In genomic region chr13:43485278-43485976, GRCm38 (mm10) we compare ENCODE assay signal across 24 mouse cellular contexts. TPM values are rescaled to one million over a fixed set of nuclear protein-coding genes. Genes with fewer than 3 reads are reported as not detected.
DNase-seq lines count a peak whose midpoint lies in the region; ATAC-seq and TF ChIP-seq lines count a peak whose summit lies in the region.
"Had no signal": no experiment of that assay in that cellular context is flagged by ENCODE, and none has a peak within 500 bp of the region (broad histone marks: within the 10 kb centered on the region; RNA-seq: fewer than 3 reads in every experiment).

No protein-coding gene starts in this region.

- peak; percentile 28 for DNase-seq in heart, adult 11 months
- no peak for DNase-seq in heart, adult 9 months (ENCODE audit: low spot score in 2 of 2)
- no peak for DNase-seq in MEL (ENCODE audit: low read depth, low spot score)
- DNase-seq in adipocyte (ENCODE audit: low spot score), result no peak
- DNase-seq in thymus, postnatal 36 days, result no peak
- DNase-seq in gastrocnemius, adult 2 months, result no peak
- DNase-seq: adrenal gland, adult 8-10 months; adrenal gland, postnatal 36 days; cerebellum, adult 2 months; cerebellum, postnatal 10 days; embryo, embryonic 11 days; gastrocnemius, postnatal 14 days; heart, postnatal 10 days; heart, postnatal 4 days had no signal

- no peak overlapping the region for H3K27ac ChIP-seq in MEL (ENCODE audit: control insufficient read depth, low read depth, low read length)
- no peak overlapping the region for H3K27ac ChIP-seq in gastrocnemius, adult 2 months
- H3K27ac ChIP-seq: embryonic facial prominence, embryonic 15.5 days; forebrain, embryonic 12.5 days; heart, embryonic 10.5 days; hindbrain, embryonic 12.5 days had no signal

- no peak overlapping the region for H3K9ac ChIP-seq in MEL (ENCODE audit: control insufficient read depth, low read depth, low read length, poor library complexity, severe bottlenecking)
- H3K9ac ChIP-seq: embryonic facial prominence, embryonic 15.5 days; forebrain, embryonic 12.5 days; hindbrain, embryonic 12.5 days had no signal

- no peak for TF ChIP-seq CTCF in MEL (IDR thresholded peaks at IDR 0.05 in 2 of 3, conservative IDR thresholded peaks at IDR 0.05 in 1 of 3; ENCODE audit: control insufficient read depth in 1 of 3, insufficient read depth in 1 of 3, low read depth in 2 of 3, low read length in 3 of 3, poor library complexity in 1 of 3, severe bottlenecking in 1 of 3)
- TF ChIP-seq CTCF in gastrocnemius, adult 2 months (IDR thresholded peaks at IDR 0.05), result no peak

- no peaks in the 10 kb centered on the region for H3K9me3 ChIP-seq in MEL (replicated peaks; ENCODE audit: insufficient read depth, low read length)
- H3K9me3 ChIP-seq: embryonic facial prominence, embryonic 15.5 days; forebrain, embryonic 12.5 days; heart, embryonic 10.5 days; hindbrain, embryonic 12.5 days had no signal

- TF ChIP-seq RAD21 in MEL (IDR thresholded peaks at IDR 0.05; ENCODE audit: low read depth, low read length), result no peak

- peaks cover 8 to 19% of the 10 kb centered on the region in 2 experiments for H3K4me1 ChIP-seq in MEL (ENCODE audit: control insufficient read depth in 1 of 2, insufficient read depth in 2 of 2, low read length in 2 of 2)

- TF ChIP-seq POLR2A in MEL (IDR thresholded peaks at IDR 0.05; ENCODE audit: control insufficient read depth in 1 of 2, insufficient read depth in 1 of 2, low read depth in 1 of 2, low read length in 2 of 2, poor library complexity in 1 of 2), result no peak

- peak; percentile 42 for ATAC-seq in megakaryocyte progenitor cell, adult 5-6 weeks (replicated peaks; ENCODE audit: poor library complexity)
- ATAC-seq: forebrain, embryonic 16.5 days; hindbrain, embryonic 16.5 days; inflammation-experienced regulatory T-cells, adult 6 months had no signal

- TF ChIP-seq EP300 in MEL (IDR thresholded peaks at IDR 0.05; ENCODE audit: low read depth in 1 of 2, low read length in 2 of 2), result peak; percentile 25 to 70; a peak in 2 of 4 replicates

- H3K27me3 ChIP-seq in MEL (ENCODE audit: control insufficient read depth in 1 of 2, insufficient read depth in 2 of 2, low read length in 2 of 2), result no peaks in the 10 kb centered on the region; a peak in 1 of 4 replicates
- H3K27me3 ChIP-seq: CH12.LX; embryonic facial prominence, embryonic 15.5 days; forebrain, embryonic 12.5 days; hindbrain, embryonic 12.5 days had no signal

- peaks cover 0 to 16% of the 10 kb centered on the region in 2 experiments; a peak in 2 of 4 replicates for H3K36me3 ChIP-seq in MEL (ENCODE audit: control insufficient read depth in 1 of 2, insufficient read depth in 2 of 2, low read length in 2 of 2)
- H3K36me3 ChIP-seq: embryonic facial prominence, embryonic 15.5 days; forebrain, embryonic 12.5 days; heart, embryonic 10.5 days; hindbrain, embryonic 12.5 days had no signal

- intact Hi-C loops in gastrocnemius, adult 2 months (cut with DNase I), result loop anchor here (10.0 kb wide), 1 partner anchor 311 kb away; the partner anchor contains the start of gene Tbc1d7

- H3K4me3 ChIP-seq in MEL (ENCODE audit: control insufficient read depth in 1 of 2, insufficient read depth in 1 of 2, low read depth in 2 of 2, low read length in 2 of 2), result no peak overlapping the region
- H3K4me3 ChIP-seq in gastrocnemius, adult 2 months, result no peak overlapping the region
- H3K4me3 ChIP-seq: embryonic facial prominence, embryonic 15.5 days; erythroblast, embryonic 14.5 days; forebrain, embryonic 12.5 days; heart, embryonic 10.5 days; hindbrain, embryonic 12.5 days had no signal

- peaks cover 8% of the 10 kb centered on the region for H3K79me2 ChIP-seq in MEL (ENCODE audit: control insufficient read depth, insufficient read depth, low read length, poor library complexity)

TF ChIP-seq in MEL, 35 proteins besides CTCF, POLR2A, EP300 and RAD21:
- TF ChIP-seq BHLHE40 (IDR thresholded peaks at IDR 0.05; ENCODE audit: borderline replicate concordance, low read depth, low read length) (peak; percentile 24; the same call in 1 of the 2 replicates), E2F4 (IDR thresholded peaks at IDR 0.05; ENCODE audit: borderline replicate concordance, low read depth, low read length) (no peak), TAL1 (IDR thresholded peaks at IDR 0.05; ENCODE audit: low read length) (no peak), POLR2AphosphoS2 (IDR thresholded peaks at IDR 0.05; ENCODE audit: low read length) (no peak), GABPA (IDR thresholded peaks at IDR 0.05; ENCODE audit: low read depth, low read length) (no peak), CHD1 (IDR thresholded peaks at IDR 0.05; ENCODE audit: low read depth, low read length) (no peak), SIN3A (IDR thresholded peaks at IDR 0.05; ENCODE audit: low read length) (0 out of 2 replicates have a peak, but pooled peaks have one; percentile 15), ZC3H11A (IDR thresholded peaks at IDR 0.05; ENCODE audit: low read depth, low read length) (no peak), CHD2 (IDR thresholded peaks at IDR 0.05; ENCODE audit: low read length) (no peak), MAZ (IDR thresholded peaks at IDR 0.05; ENCODE audit: low read depth, low read length) (no peak), USF2 (IDR thresholded peaks at IDR 0.05; ENCODE audit: borderline replicate concordance in 1 of 2, insufficient read depth in 1 of 2, low read depth in 1 of 2, low read length in 2 of 2) (no peak), MYC (IDR thresholded peaks at IDR 0.05; ENCODE audit: low read depth, low read length) (no peak), USF1 (IDR thresholded peaks at IDR 0.05; ENCODE audit: low read depth, low read length) (no peak), POLR2AphosphoS5 (IDR thresholded peaks at IDR 0.05; ENCODE audit: borderline replicate concordance, low read depth, low read length) (no peak), TCF12 (IDR thresholded peaks at IDR 0.05; ENCODE audit: low read depth, low read length) (0 out of 2 replicates have a peak, but pooled peaks have one; percentile 22), MXI1 (IDR thresholded peaks at IDR 0.05; ENCODE audit: low read depth, low read length) (no peak), ZKSCAN1 (IDR thresholded peaks at IDR 0.05; ENCODE audit: low read depth, low read length) (no peak), TBP (IDR thresholded peaks at IDR 0.05; ENCODE audit: low read depth, low read length) (no peak), ELF1 (IDR thresholded peaks at IDR 0.05; ENCODE audit: low read depth, low read length) (no peak), RCOR1 (IDR thresholded peaks at IDR 0.05; ENCODE audit: low read depth, low read length) (peak; percentile 70), ZMIZ1 (IDR thresholded peaks at IDR 0.05; ENCODE audit: low read depth, low read length) (no peak), SMC3 (IDR thresholded peaks at IDR 0.05; ENCODE audit: low read depth, low read length) (no peak), MAFK (IDR thresholded peaks at IDR 0.05; ENCODE audit: borderline replicate concordance, low read depth, low read length) (no peak), MAX (IDR thresholded peaks at IDR 0.05; ENCODE audit: low read length) (0 out of 2 replicates have a peak, but pooled peaks have one; percentile 26), MYB (IDR thresholded peaks at IDR 0.05; ENCODE audit: low read depth, low read length) (peak; percentile 56; the same call in 1 of the 2 replicates), ETS1 (IDR thresholded peaks at IDR 0.05; ENCODE audit: low read depth, low read length) (peak; percentile 52), HCFC1 (IDR thresholded peaks at IDR 0.05; ENCODE audit: low read depth, low read length) (no peak), ZNF384 (IDR thresholded peaks at IDR 0.05; ENCODE audit: low read depth, low read length) (no peak), GATA1 (IDR thresholded peaks at IDR 0.05; ENCODE audit: low read depth, low read length) (peak; percentile 36; the same call in 1 of the 2 replicates), NELFE (IDR thresholded peaks at IDR 0.05; ENCODE audit: low read depth, low read length) (no peak), MEF2A (IDR thresholded peaks at IDR 0.05; ENCODE audit: extremely low read depth, insufficient replicate concordance, low read depth, low read length, poor library complexity, severe bottlenecking) (no peak), NRF1 (IDR thresholded peaks at IDR 0.05; ENCODE audit: insufficient read depth, low read depth, low read length, poor library complexity, severe bottlenecking) (no peak), JUND (IDR thresholded peaks at IDR 0.05; ENCODE audit: low read depth, low read length) (no peak), UBTF (IDR thresholded peaks at IDR 0.05; ENCODE audit: borderline replicate concordance, insufficient read depth, low read depth, low read length) (no peak), KAT2A (conservative IDR thresholded peaks at IDR 0.05; ENCODE audit: low read depth, low read length) (no peak)

RNA-seq across cellular contexts. Expression of gene Ranbp9, which starts 4.3 kb away (rescaled TPM):
- 17.1 and 17.3 TPM in 2 replicates for total RNA-seq in MEL (2012; rRNA removed)
- 10 to 100 TPM in 1 of 2 experiments, not detected in 1; 25.9 TPM for polyA plus RNA-seq in MEL (2012; ENCODE audit: insufficient read depth in 1 of 2, insufficient read length in 2 of 2, low read depth in 1 of 2, low replicate concordance in 2 of 2, missing spikeins in 1 of 2)
- 82.8 and 98.1 TPM in 2 replicates for total RNA-seq in megakaryocyte progenitor cell, adult 5-6 weeks (2015)
- 64.5 and 82.0 TPM in 2 replicates for total RNA-seq in megakaryocyte progenitor cell, adult 5-6 weeks (2017)
- 10 to 100 TPM; 48.6 to 51.2 TPM for total RNA-seq in gastrocnemius, adult 2 months (2021)
